Mouse (Mus musculus) limb, embryonic 14.5 days (tissue): ENCODE measurements around the gene Elp4. TPM values are rescaled to one million over a fixed set of nuclear protein-coding genes. Genes with fewer than 3 reads are reported as not detected.

Experiments used
- ATAC-seq: fragments of 200-750 bp; cut with Nextera tagmentation; 2 replicates; pipeline ENCODE4 v1.8.0; 2017; ENCODE audit warnings: low read depth, moderate number of reproducible peaks, moderate TSS enrichment; ENCODE audit not compliant: low FRiP score
- DNase-seq: peaks from one replicate; pipeline ENCODE4 v3.0.0-alpha.2; 2015; ENCODE audit warnings: low spot score
- H3K27ac ChIP-seq: fragments of 300-500 bp; sonication (generic); replicated peaks from 2 replicates; pipeline ENCODE4 v1.5.1; 2014; ENCODE audit warnings: low read depth, mild to moderate bottlenecking, low read length, moderate library complexity, mixed read lengths
- H3K27me3 ChIP-seq: fragments of 300-500 bp; sonication (generic); 2 replicates; pipeline ENCODE4 v1.6.1; 2014; ENCODE audit warnings: low read length, mixed read lengths; ENCODE audit not compliant: control insufficient read depth, insufficient read depth
- H3K36me3 ChIP-seq: fragments of 300-500 bp; sonication (generic); 2 replicates; pipeline ENCODE4 v1.6.1; 2014; ENCODE audit warnings: mild to moderate bottlenecking, low read length, moderate library complexity, mixed read lengths; ENCODE audit not compliant: control insufficient read depth, insufficient read depth
- H3K4me1 ChIP-seq: fragments of 300-500 bp; sonication (generic); 2 replicates; pipeline ENCODE4 v1.6.1; 2014; ENCODE audit warnings: antibody characterized with exemption, low read length, mixed read lengths; ENCODE audit not compliant: control insufficient read depth, insufficient read depth
- H3K4me2 ChIP-seq: fragments of 300-500 bp; sonication (generic); replicated peaks from 2 replicates; pipeline ENCODE4 v1.6.1; 2014; ENCODE audit warnings: low read depth, mild to moderate bottlenecking, low read length, moderate library complexity; ENCODE audit not compliant: severe bottlenecking
- H3K4me3 ChIP-seq: fragments of 300-500 bp; sonication (generic); replicated peaks from 2 replicates; pipeline ENCODE4 v1.5.1; 2014; ENCODE audit warnings: low read length
- H3K9ac ChIP-seq: fragments of 300-500 bp; sonication (generic); 2 replicates; pipeline ENCODE4 v1.6.1; 2014; ENCODE audit warnings: mild to moderate bottlenecking, low read depth, low read length, moderate library complexity; ENCODE audit not compliant: severe bottlenecking
- H3K9me3 ChIP-seq: fragments of 300-500 bp; sonication (generic); 2 replicates; pipeline ENCODE4 v1.6.1; 2016; ENCODE audit warnings: low read length; ENCODE audit not compliant: control insufficient read depth
- POLR2A ChIP-seq: fragments of 200-500 bp; IDR thresholded peaks from 2 replicates; pipeline ENCODE4 v1.8.0; 2012; ENCODE audit warnings: inconsistent platforms, mild to moderate bottlenecking, moderate library complexity, borderline replicate concordance; ENCODE audit not compliant: insufficient read depth, insufficient read length; ENCODE audit errors: extremely low read depth
- WGBS: fragments of 180-500 bp; shearing (Covaris S2); extraction: QIAGEN DNeasy Blood & Tissue Kit; methylation state at CpG from one replicate; pipeline ENCODE4 v1.1.7; 2014; 5-methylcytosine and 5-hydroxymethylcytosine counted together
- polyA plus RNA-seq, 2 experiments: library from polyadenylated mRNA; depleted of rRNA in 1 of 2; stranded (reverse) in 1 of 2; unstranded in 1 of 2; fragments of >200 nt; fragmentation: Nextera tagmentation in 1 of 2; extraction: Ambion mirVana in 1 of 2; gene quantifications; 2 replicates each; pipeline versions ENCODE4 v1.2.1 to v1.2.3; 2012 to 2014

Gene Elp4
- polyA plus RNA-seq, 2 experiments = 12.5 to 31.2 TPM

DNA sequence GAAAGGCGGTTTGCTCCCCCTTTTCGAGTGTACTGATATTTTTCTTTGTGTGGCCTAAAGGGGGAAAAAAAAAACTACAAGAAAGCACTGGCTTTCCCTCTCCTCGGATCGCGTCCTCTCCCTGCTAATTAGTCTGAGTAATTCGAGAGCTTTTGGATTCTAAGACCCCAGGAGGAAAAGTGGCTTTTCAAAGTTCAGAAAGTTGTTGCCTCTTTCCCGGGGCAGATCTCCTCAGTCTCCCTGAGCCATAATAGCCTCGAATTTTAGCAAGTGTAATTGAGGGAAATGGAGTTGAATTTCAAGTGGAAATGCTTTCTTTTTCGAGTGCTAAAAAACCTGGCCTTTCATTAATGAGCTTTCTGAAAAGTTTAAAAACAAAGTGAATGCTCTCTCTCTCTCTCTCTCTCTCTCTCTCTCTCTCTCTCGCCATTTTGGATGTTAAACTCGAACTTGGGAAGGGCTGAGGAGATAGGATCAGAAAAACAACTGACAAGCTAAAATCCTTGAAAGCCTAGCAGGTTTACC, 227.4 kb downstream of the Elp4 start:
- 1% methylated on average over 11 of the region's 11 CpGs for WGBS
- H3K36me3 ChIP-seq = no peaks in the 10 kb centered on the region
- peaks cover 100% of the 10 kb centered on the region for H3K27me3 ChIP-seq
- no peak for TF ChIP-seq POLR2A
- H3K4me3 ChIP-seq = no peak overlapping the region
- DNase-seq = no peak
- H3K4me2 ChIP-seq = no peak overlapping the region
- ATAC-seq = no peak
- peaks cover 14% of the 10 kb centered on the region for H3K4me1 ChIP-seq
- H3K27ac ChIP-seq = no peak overlapping the region
- no peak overlapping the region for H3K9ac ChIP-seq
- no peaks in the 10 kb centered on the region for H3K9me3 ChIP-seq

DNA sequence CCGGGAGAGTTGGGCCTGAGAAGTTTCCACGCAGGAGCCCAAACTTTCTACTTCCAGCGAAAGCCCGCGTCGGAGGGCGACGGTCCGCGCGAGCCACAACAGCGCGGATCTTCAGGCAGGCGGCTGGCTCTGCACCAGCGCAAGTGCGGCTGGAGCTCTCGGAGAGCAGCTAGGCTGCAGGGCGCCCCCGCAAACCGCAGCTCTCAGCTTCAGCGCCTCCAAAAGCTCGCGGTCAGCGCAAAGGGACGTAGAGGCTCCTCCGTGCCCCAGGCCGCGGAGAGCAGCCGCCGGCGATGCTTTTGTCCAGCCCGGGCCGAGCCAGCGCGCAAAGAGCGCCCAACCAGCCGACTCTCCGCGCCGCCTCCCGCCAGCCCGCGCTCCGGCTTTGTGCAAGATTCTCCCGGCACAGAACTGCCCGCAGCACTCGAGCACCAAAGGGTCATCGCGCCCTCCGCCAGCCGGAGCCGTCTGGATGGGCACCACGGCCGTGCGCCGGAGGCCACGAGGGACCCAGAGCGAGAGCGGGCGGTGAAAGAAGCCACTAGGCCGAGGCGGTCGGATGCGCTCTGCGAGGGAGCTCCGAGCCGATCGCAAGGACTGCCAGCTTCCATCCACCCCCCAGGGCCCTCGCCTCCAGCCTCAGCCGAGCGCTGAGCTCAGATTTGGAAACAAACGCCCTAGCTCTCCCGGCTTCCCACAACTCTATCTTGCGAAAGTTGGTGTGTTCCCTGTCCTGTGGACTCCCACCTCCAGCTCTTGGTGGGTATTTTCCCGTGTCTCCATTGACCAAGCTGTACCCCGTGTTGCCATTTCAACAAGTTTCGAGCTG, 228.1 kb downstream of the Elp4 start:
- H3K27ac ChIP-seq = no peak overlapping the region
- WGBS = under 1% methylated on average over 64 of the region's 77 CpGs
- H3K27me3 ChIP-seq = peaks cover 100% of the 10 kb centered on the region
- no peaks in the 10 kb centered on the region for H3K36me3 ChIP-seq
- no peaks in the 10 kb centered on the region for H3K9me3 ChIP-seq
- 0 out of 2 replicates have a peak overlapping the region, but pooled peaks have one; percentile 25 for H3K9ac ChIP-seq
- DNase-seq (no peak), ATAC-seq (peak; percentile 48; the same call in 1 of the 2 replicates)
- peaks cover 14% of the 10 kb centered on the region for H3K4me1 ChIP-seq
- no peak for TF ChIP-seq POLR2A
- H3K4me3 ChIP-seq = peak overlapping the region; percentile 37
- H3K4me2 ChIP-seq = peak overlapping the region; percentile 61

DNA sequence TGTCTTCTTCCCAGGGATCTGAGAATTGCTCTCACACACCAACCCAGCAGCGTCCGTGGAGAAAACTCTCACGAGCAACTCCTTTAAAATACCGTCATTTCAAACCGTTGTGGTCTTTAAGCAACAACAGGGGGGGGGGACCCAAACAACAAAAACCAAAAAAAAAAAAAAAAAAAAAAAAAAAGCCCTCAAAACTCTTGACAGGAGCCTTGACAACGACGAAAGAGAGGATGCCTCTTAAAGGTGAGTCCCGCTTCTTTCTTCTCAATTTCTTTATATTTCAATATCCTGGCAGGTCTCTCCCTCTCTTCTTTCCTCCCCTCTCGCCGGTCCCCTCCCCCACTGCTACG, 228.7 kb downstream of the Elp4 start:
- H3K36me3 ChIP-seq = no peaks in the 10 kb centered on the region
- peaks cover 14% of the 10 kb centered on the region for H3K4me1 ChIP-seq
- H3K4me3 ChIP-seq = peak overlapping the region; percentile 37
- no peak overlapping the region for H3K9ac ChIP-seq
- no peak for DNase-seq
- no peak overlapping the region for H3K27ac ChIP-seq
- peaks cover 100% of the 10 kb centered on the region for H3K27me3 ChIP-seq
- no peaks in the 10 kb centered on the region for H3K9me3 ChIP-seq
- H3K4me2 ChIP-seq = peak overlapping the region; percentile 61
- under 1% methylated on average over 11 of the region's 11 CpGs for WGBS
- TF ChIP-seq POLR2A = no peak
- ATAC-seq = no peak

DNA sequence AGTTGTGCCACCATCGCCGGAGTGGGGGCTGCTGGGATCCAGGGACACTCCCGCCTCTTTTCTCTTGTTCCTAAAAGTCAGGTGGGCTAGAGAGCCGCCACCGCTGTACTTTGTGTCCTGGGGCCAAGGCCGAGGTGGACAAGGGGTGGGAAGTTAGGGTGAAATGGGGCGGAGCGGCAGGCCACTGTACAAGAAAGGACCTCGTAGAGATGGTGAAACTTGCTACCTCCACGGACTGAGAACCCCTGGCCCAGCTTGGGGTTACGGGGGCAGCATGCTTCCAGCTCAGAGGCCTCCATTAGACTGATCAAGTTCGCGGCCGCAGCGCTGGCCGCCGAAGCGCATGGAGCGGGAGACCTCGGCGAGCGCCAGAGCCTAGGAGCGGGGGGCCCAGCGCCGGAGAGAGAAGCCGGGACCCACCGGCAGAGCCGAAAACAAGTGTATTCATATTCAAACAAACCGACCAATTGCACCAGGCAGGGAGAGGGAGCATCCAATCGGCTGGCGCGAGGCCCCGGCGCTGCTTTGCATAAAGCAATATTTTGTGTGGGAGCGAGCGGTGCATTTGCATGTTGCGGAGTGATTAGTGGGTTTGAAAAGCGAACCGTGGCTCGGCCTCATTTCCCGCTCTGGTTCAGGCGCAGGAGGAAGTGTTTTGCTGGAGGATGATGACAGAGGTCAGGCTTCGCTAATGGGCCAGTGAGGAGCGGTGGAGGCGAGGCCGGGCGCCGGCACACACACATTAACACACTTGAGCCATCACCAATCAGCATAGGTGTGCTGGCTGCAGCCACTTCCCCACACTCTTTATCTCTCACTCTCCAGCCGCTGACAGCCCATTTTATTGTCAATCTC, 229.3 kb downstream of the Elp4 start:
- WGBS = under 1% methylated on average over 49 of the region's 49 CpGs
- H3K9ac ChIP-seq = no peak overlapping the region

More for the DNA sequence above, 229.3 kb downstream of the Elp4 start:
- H3K27me3 ChIP-seq = peaks cover 100% of the 10 kb centered on the region
- H3K4me1 ChIP-seq = peaks cover 14% of the 10 kb centered on the region
- peak; percentile 42; the same call in 1 of the 2 replicates for ATAC-seq
- peak overlapping the region; percentile 37 for H3K4me3 ChIP-seq
- no peaks in the 10 kb centered on the region for H3K9me3 ChIP-seq
- H3K36me3 ChIP-seq = no peaks in the 10 kb centered on the region
- peak; percentile 56 for DNase-seq
- peak overlapping the region; percentile 61 for H3K4me2 ChIP-seq
- no peak for TF ChIP-seq POLR2A
- no peak overlapping the region for H3K27ac ChIP-seq
